Mouse (Mus musculus): Measurements from ENCODE around the gene Ets2. TPM values are rescaled to one million over a fixed set of nuclear protein-coding genes. Genes with fewer than 3 reads are reported as not detected.
"Not testable (repeated sequence)": the region's sequence is repeated elsewhere in the genome, so short reads cannot be mapped to it uniquely, and the experiment has no call there.

The Ets2 gene
- polyA plus RNA-seq, 1 experiment, result 5.2 TPM

DNA sequence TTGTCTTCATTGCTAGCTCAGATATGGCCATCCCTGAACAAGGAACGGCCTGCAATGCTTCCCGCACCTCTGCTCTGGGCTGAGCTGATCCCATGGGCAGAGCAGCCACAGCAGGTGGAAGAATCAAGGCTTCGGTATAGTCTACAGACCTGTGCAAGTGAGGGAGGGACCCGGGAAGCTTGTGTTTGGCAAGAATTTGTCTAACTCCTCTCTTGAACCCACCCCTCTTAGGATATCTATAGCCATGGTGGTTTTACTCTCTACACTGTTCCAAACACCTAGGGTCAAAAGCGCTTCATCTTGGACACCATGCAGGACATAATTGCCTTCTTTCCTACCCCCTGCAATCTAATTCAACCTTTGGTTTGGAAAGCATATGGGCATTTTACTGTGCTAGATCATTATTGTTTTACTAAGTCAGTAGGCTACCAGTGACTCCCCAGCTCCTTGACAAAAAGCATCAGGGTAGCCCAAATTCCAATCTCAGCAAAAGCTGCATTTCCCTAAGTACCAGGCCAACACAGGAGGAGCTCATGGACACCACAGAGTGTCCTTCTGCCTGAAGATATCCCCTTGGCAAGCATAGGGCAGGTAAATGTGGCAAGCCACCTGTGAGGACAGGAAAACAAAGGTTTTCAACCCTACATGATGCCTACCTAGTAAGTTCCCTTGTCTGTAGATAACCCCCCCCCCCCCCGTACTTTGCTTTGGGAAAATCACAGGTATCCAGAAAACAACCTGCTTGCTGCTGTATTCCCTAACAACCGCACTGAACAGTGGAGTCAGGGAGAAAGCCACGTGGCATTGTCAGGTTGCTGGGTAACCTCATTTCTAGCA, 57.5 kb downstream of the Ets2 start:
- TF ChIP-seq FLI1 (IDR thresholded peaks at IDR 0.05; ENCODE audit: low read length) (no peak), GATA1 (IDR thresholded peaks at IDR 0.05; ENCODE audit: borderline replicate concordance, low read length) (no peak)
- peaks cover 68% of the 10 kb centered on the region for H3K27me3 ChIP-seq (replicated peaks)

DNA sequence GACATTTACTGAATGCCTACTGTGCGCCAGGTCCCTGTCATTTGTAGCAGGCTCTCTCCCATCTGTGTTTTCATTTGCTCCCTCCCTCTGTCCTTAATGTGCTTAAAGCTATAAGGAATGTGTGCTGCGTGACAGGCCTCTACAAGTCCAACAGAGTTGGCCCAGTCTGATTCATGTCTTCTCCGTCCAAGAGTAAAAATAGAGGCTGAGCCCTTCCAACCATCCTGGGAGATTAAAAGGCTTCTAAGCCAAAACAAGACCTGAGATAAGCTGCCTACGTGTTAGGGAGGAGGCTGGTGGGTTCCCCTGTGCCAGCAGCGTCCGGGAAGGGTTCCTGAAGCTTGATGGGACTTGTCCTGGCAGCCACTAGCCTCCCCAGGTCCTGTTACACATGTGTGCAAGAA, 58.1 kb downstream of the Ets2 start:
- H3K9me3 ChIP-seq, result no peaks in the 10 kb centered on the region
- H3K4me3 ChIP-seq (replicated peaks), result no peak overlapping the region
- no peak for TF ChIP-seq FLI1 (IDR thresholded peaks at IDR 0.05; ENCODE audit: low read length)
- no peak for TF ChIP-seq GATA1 (IDR thresholded peaks at IDR 0.05; ENCODE audit: borderline replicate concordance, low read length)
- H3K27me3 ChIP-seq (replicated peaks), result peaks cover 66% of the 10 kb centered on the region
- no peaks in the 10 kb centered on the region for H3K36me3 ChIP-seq (replicated peaks; ENCODE audit: low read length)
- peaks cover 13% of the 10 kb centered on the region for H3K4me1 ChIP-seq

More for the DNA sequence above, 57.5 kb downstream of the Ets2 start:
- Histone ChIP-seq H3K36me3 (replicated peaks; ENCODE audit: low read length) (no peaks in the 10 kb centered on the region), H3K4me3 (replicated peaks) (no peak overlapping the region), H3K4me1 (peaks cover 13% of the 10 kb centered on the region), H3K9me3 (no peaks in the 10 kb centered on the region)

DNA sequence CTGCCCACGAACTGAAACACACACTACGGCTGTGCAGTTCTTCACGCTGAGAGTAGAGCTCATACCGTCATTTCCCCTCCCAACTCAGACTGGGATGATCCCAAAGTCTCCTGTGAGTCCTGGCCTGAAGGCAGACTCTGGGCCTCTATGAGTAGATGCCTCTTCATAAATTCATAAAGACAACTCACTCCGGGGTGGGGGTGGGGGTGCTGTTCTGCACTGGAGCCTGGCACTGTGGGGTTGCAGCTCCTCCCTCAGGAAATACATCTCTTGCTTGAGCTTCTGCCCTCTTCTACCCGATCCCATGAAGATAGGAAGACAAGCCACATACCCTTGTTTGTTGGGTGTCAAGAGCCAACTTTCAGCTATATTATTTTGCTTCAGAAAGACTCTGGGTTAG, 59.9 kb downstream of the Ets2 start:
- peaks cover 13% of the 10 kb centered on the region for H3K4me1 ChIP-seq
- H3K9me3 ChIP-seq, result no peaks in the 10 kb centered on the region
- H3K4me3 ChIP-seq (replicated peaks), result no peak overlapping the region
- no peak for TF ChIP-seq FLI1 (IDR thresholded peaks at IDR 0.05; ENCODE audit: low read length)
- no peak for TF ChIP-seq GATA1 (IDR thresholded peaks at IDR 0.05; ENCODE audit: borderline replicate concordance, low read length)
- peaks cover 71% of the 10 kb centered on the region for H3K27me3 ChIP-seq (replicated peaks)
- no peaks in the 10 kb centered on the region for H3K36me3 ChIP-seq (replicated peaks; ENCODE audit: low read length)

DNA sequence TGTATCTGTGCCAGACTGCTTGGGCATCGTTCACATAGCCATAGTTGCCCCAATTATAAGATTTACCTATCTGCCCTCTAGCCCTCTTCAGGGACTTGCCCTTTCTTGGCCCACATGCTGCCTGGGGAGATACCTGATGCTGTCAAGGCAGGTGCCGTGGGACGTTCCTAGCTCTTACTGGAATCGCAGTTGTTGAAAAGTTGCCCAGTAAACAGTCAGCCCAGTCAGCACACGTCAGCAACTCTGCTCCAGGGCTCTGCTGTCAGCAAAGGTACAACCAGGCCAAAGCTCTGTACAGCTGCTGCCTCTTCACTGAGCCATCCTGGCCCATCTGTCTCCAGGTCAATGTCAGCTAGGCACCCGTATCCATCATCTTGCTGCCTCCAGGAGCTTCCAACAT, 61.3 kb downstream of the Ets2 start:
- no peak overlapping the region for H3K4me3 ChIP-seq (replicated peaks)
- H3K9me3 ChIP-seq, result no peaks in the 10 kb centered on the region
- H3K4me1 ChIP-seq, result peaks cover 20% of the 10 kb centered on the region
- no peak for TF ChIP-seq GATA1 (IDR thresholded peaks at IDR 0.05; ENCODE audit: borderline replicate concordance, low read length)
- no peak for TF ChIP-seq FLI1 (IDR thresholded peaks at IDR 0.05; ENCODE audit: low read length)
- H3K36me3 ChIP-seq (replicated peaks; ENCODE audit: low read length), result no peaks in the 10 kb centered on the region
- H3K27me3 ChIP-seq (replicated peaks), result peaks cover 74% of the 10 kb centered on the region

DNA sequence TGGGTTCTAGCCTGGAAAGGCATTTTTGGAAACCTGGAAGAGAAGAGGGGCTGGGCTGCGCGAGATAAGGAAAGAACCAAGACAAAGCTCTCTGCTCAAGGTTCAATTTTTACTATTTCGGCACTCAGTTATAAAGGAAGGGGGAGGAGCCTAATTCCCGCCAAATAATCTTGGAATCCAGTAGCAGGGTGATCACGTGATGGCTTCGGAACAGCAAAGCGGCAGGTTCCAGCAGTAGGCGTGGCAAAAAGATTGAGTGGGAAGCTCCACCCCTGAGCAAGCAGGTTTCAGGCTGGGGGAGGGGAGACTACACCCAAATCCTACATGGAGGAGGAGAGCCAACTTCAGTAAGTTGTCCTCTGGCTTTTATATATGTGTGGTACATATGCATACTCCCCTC, 62.2 kb downstream of the Ets2 start:
- peaks cover 73% of the 10 kb centered on the region for H3K27me3 ChIP-seq (replicated peaks)
- not testable (repeated sequence) for H3K9me3 ChIP-seq; H3K36me3 ChIP-seq (replicated peaks; ENCODE audit: low read length); H3K4me3 ChIP-seq (replicated peaks)
- H3K4me1 ChIP-seq, result peaks cover 26% of the 10 kb centered on the region

DNA sequence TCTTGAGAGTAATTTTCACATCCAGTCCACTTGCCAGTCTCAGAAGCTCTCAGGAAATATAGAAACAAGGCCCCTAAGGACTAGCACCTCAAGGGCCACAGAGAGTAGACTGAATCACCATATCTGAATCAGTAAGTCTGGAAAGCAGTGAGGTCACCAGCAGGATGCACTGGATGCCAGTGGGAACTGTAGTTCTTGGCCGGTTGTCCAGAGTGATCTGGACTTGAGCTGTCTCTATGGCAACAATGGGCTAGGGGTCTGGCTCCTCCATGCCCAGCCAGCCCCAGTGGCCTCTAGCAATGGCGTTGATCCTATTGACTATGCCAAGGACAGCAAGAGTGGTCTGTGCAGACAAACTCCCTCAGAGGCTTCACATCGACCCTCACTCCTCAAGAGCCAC, 64.3 kb downstream of the Ets2 start:
- Histone ChIP-seq H3K36me3 (replicated peaks; ENCODE audit: low read length) (no peaks in the 10 kb centered on the region), H3K27me3 (replicated peaks) (peaks cover 78% of the 10 kb centered on the region), H3K9me3 (no peaks in the 10 kb centered on the region), H3K4me1 (peaks cover 47% of the 10 kb centered on the region), H3K4me3 (replicated peaks) (no peak overlapping the region)
- no peak for TF ChIP-seq FLI1 (IDR thresholded peaks at IDR 0.05; ENCODE audit: low read length)
- no peak for TF ChIP-seq GATA1 (IDR thresholded peaks at IDR 0.05; ENCODE audit: borderline replicate concordance, low read length)

DNA sequence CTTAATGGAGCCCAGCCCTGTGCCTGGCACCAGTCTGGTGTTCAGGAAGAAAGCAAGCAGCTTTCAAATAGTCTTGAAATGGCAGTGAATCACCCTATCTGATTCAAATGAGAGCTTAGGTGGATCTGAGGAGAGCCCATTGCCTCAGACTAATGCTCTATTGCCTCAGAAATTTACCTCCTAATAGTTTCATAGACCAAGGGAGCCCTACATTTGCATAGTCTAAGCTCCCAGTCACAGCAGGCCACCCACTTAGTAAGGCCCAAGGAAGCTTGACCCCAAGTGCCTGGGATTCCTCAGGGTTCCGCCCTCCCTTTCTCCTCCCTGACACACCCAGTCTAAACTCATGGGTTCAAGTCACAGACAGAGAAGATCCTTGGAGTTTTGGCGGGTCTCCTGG, 65.4 kb downstream of the Ets2 start:
- TF ChIP-seq GATA1 (IDR thresholded peaks at IDR 0.05; ENCODE audit: borderline replicate concordance, low read length) (no peak), FLI1 (IDR thresholded peaks at IDR 0.05; ENCODE audit: low read length) (no peak)
- peaks cover 77% of the 10 kb centered on the region for H3K27me3 ChIP-seq (replicated peaks)
- no peaks in the 10 kb centered on the region for H3K36me3 ChIP-seq (replicated peaks; ENCODE audit: low read length)
- H3K4me1 ChIP-seq, result peaks cover 43% of the 10 kb centered on the region
- no peaks in the 10 kb centered on the region for H3K9me3 ChIP-seq
- no peak overlapping the region for H3K4me3 ChIP-seq (replicated peaks)

DNA sequence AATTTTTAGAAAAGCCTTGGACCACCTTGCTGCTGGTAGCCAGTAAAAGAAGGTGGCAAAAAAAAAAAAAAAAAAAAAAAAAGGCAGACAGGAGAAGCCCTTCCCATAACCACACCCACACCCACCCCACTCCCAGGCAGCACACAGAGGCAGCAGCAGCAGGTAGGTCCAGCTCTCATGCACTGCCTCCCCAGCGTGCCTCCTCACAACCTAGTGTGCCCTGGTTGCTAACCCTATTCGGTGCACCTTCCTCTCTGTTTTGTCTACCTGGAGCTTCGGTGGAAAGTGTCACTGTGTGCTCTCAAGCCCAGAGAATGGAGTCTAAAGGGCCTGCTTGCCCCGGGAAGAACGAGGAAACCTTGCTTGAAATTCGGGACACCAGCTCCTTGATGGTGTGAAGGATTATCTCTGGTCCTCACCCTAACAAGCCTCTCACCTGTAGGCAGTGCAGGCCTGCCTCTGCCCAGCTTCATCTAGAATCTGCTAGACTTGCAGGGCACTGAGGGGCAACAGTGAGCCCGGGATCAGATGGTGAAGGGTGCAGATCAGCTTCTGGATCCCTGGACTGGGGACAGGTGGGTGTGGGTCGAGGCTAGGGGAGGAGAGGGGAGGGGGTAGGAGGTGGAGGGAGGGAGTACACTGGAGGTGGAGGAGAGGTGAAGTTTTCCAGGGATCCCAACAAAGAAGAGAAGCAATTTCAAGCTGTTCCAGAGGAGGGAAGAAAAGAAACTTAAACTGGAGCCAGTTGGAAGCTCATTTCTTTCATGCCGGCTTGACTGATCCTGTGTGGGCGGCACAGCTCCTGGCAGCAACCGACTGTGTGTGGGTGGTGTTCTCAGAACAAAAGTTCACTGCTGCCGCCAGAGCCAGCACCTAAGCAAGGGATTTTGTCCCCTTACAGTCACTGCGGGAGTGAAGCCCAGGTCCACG, 67.5 kb downstream of the Ets2 start:
- H3K9me3 ChIP-seq, result no peaks in the 10 kb centered on the region
- TF ChIP-seq FLI1 (IDR thresholded peaks at IDR 0.05; ENCODE audit: low read length) (no peak), GATA1 (IDR thresholded peaks at IDR 0.05; ENCODE audit: borderline replicate concordance, low read length) (no peak)
- no peaks in the 10 kb centered on the region for H3K36me3 ChIP-seq (replicated peaks; ENCODE audit: low read length)
- peak overlapping the region; percentile 53 for H3K4me3 ChIP-seq (replicated peaks)
- peaks cover 37% of the 10 kb centered on the region for H3K4me1 ChIP-seq
- H3K27me3 ChIP-seq (replicated peaks), result peaks cover 79% of the 10 kb centered on the region

DNA sequence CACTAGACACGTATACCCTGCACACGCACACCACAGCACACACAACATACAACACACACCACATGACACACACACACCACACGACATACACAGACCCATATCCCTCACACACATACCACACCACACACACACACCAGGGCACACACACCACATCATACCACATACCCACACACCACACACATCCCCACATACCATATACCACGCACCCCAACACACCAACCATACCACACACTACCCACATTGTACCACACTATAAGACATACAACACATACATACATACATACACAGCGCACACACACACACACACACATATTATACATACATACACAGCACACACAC, 68.1 kb downstream of the Ets2 start:
- Histone ChIP-seq H3K9me3 (peaks cover 1% of the 10 kb centered on the region), H3K36me3 (replicated peaks; ENCODE audit: low read length) (no peaks in the 10 kb centered on the region), H3K27me3 (replicated peaks) (peaks cover 80% of the 10 kb centered on the region), H3K4me3 (replicated peaks) (peak overlapping the region; percentile 31), H3K4me1 (peaks cover 39% of the 10 kb centered on the region)
- TF ChIP-seq FLI1 (IDR thresholded peaks at IDR 0.05; ENCODE audit: low read length) (no peak), GATA1 (IDR thresholded peaks at IDR 0.05; ENCODE audit: borderline replicate concordance, low read length) (no peak)

DNA sequence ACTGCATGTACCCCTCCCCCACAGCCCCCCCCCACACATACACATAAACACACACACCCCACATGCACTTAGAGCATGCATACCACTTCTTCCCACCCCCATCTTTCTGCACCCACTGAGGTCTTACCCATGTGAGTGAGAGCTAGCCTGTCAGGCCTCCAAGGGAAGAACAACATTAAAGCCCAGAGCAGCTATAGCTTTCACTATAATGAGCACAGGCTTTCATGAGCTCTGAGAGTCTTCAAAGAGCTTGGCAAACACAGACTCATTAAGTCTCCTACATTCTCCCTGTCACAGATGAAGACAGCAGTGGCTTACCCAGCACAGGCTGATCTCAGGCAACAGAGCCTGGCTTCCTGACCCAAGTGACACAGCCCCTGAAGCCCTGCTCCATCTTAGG, 68.5 kb downstream of the Ets2 start:
- peaks cover 43% of the 10 kb centered on the region for H3K4me1 ChIP-seq
- H3K4me3 ChIP-seq (replicated peaks), result no peak overlapping the region
- H3K36me3 ChIP-seq (replicated peaks; ENCODE audit: low read length), result no peaks in the 10 kb centered on the region
- peaks cover 6% of the 10 kb centered on the region for H3K9me3 ChIP-seq
- TF ChIP-seq GATA1 (IDR thresholded peaks at IDR 0.05; ENCODE audit: borderline replicate concordance, low read length) (no peak), FLI1 (IDR thresholded peaks at IDR 0.05; ENCODE audit: low read length) (no peak)
- H3K27me3 ChIP-seq (replicated peaks), result peaks cover 78% of the 10 kb centered on the region

Other genes starting within 250 kb of the Ets2 start
- gene Erg, start 115.5 kb upstream of the Ets2 start, polyA plus RNA-seq (2012; ENCODE audit: insufficient read depth, low replicate concordance), result 3.9 TPM in 1 of 2 replicates, not detected in the other